Mouse (Mus musculus): ENCODE measurements around the gene BC035044.
A peak's percentile ranks its signal among the peaks of the same experiment; 100 is the strongest.
"Not testable (repeated sequence)": the region's sequence is repeated elsewhere in the genome, so short reads cannot be mapped to it uniquely, and the experiment has no call there.

BC035044 gene

GRCm38 (mm10) chr6:128850671-128851070 is 40.3 kb downstream of the BC035044 start:
- DNase-seq (ENCODE audit: low read depth, low spot score) = no peak

- no peak for DNase-seq (ENCODE audit: low read depth, low spot score)
Measured at GRCm38 (mm10) chr6:128849902-128850301, 41.0 kb downstream of the BC035044 start.

- no peak for DNase-seq (ENCODE audit: low read depth, low spot score)
Measured at GRCm38 (mm10) chr6:128847401-128847800, 43.5 kb downstream of the BC035044 start.

GRCm38 (mm10) chr6:128845998-128846542 is 44.9 kb downstream of the BC035044 start:
- DNase-seq (ENCODE audit: low read depth, low spot score) = no peak

GRCm38 (mm10) chr6:128845319-128845979 is 45.5 kb downstream of the BC035044 start:
- peak; percentile 63 for DNase-seq (ENCODE audit: low read depth, low spot score)

GRCm38 (mm10) chr6:128844586-128845080 is 46.3 kb downstream of the BC035044 start:
- DNase-seq (ENCODE audit: low read depth, low spot score) = no peak

GRCm38 (mm10) chr6:128844131-128844530 is 46.8 kb downstream of the BC035044 start:
- DNase-seq (ENCODE audit: low read depth, low spot score) = no peak

- DNase-seq (ENCODE audit: low read depth, low spot score) = no peak
Measured at GRCm38 (mm10) chr6:128843479-128843992, 47.4 kb downstream of the BC035044 start.

- peak; percentile 62 for DNase-seq (ENCODE audit: low read depth, low spot score)
Measured at GRCm38 (mm10) chr6:128842945-128843478, 47.9 kb downstream of the BC035044 start.

- no peak for DNase-seq (ENCODE audit: low read depth, low spot score)
Measured at GRCm38 (mm10) chr6:128842356-128842944, 48.5 kb downstream of the BC035044 start.

- no peak for DNase-seq (ENCODE audit: low read depth, low spot score)
Measured at GRCm38 (mm10) chr6:128841327-128842089, 49.4 kb downstream of the BC035044 start.

- not testable (repeated sequence) for DNase-seq (ENCODE audit: low read depth, low spot score)
Measured at GRCm38 (mm10) chr6:128840669-128841068, 50.3 kb downstream of the BC035044 start.

GRCm38 (mm10) chr6:128839921-128840320 is 51.0 kb downstream of the BC035044 start:
- DNase-seq (ENCODE audit: low read depth, low spot score) = no peak

GRCm38 (mm10) chr6:128839266-128839771 is 51.6 kb downstream of the BC035044 start:
- peak; percentile 68 for DNase-seq (ENCODE audit: low read depth, low spot score)

GRCm38 (mm10) chr6:128838342-128839265 is 52.3 kb downstream of the BC035044 start:
- peak; percentile 59 for DNase-seq (ENCODE audit: low read depth, low spot score)

GRCm38 (mm10) chr6:128837454-128838341 is 53.2 kb downstream of the BC035044 start:
- no peak for DNase-seq (ENCODE audit: low read depth, low spot score)

- no peak for DNase-seq (ENCODE audit: low read depth, low spot score)
Measured at GRCm38 (mm10) chr6:128836955-128837334, 54.0 kb downstream of the BC035044 start.

- no peak for DNase-seq (ENCODE audit: low read depth, low spot score)
Measured at GRCm38 (mm10) chr6:128836191-128836954, 54.6 kb downstream of the BC035044 start.

- DNase-seq (ENCODE audit: low read depth, low spot score) = no peak
Measured at GRCm38 (mm10) chr6:128835571-128835970, 55.4 kb downstream of the BC035044 start.

All from c-Kit-negative CD71-positive TER-119-positive erythroid progenitor cells, embryonic 14.5 days (primary cell).